31 mouse cellular contexts compared by ENCODE assay signal in genomic region chr19:40607676-40608075, GRCm38 (mm10).
"Had no signal": no experiment of that assay in that cellular context is flagged by ENCODE, and none has a peak within 500 bp of the region (broad histone marks: within the 10 kb centered on the region; RNA-seq: fewer than 3 reads in every experiment).

No protein-coding gene starts in this region.

- H3K4me2 ChIP-seq: limb, embryonic 12.5 days; limb, embryonic 13.5 days; limb, embryonic 15.5 days; liver, embryonic 11.5 days; liver, embryonic 12.5 days; liver, embryonic 13.5 days; liver, embryonic 15.5 days; lung, embryonic 14.5 days; lung, embryonic 15.5 days; midbrain, embryonic 11.5 days; midbrain, embryonic 12.5 days; midbrain, embryonic 13.5 days; midbrain, embryonic 15.5 days had no signal

- H3K27ac ChIP-seq: limb, embryonic 10.5 days; limb, embryonic 12.5 days; limb, embryonic 13.5 days; limb, embryonic 15.5 days; liver, embryonic 12.5 days; liver, embryonic 13.5 days; liver, embryonic 14.5 days; liver, embryonic 15.5 days; lung, embryonic 15.5 days; macrophage; midbrain, embryonic 10.5 days; midbrain, embryonic 12.5 days; midbrain, embryonic 13.5 days; midbrain, embryonic 15.5 days had no signal

- ATAC-seq: liver, embryonic 12.5 days; liver, postnatal 0 days; lung, postnatal 0 days; midbrain, embryonic 13.5 days; midbrain, embryonic 15.5 days; midbrain, embryonic 16.5 days had no signal

- H3K9ac ChIP-seq: limb, embryonic 12.5 days; limb, embryonic 13.5 days; limb, embryonic 15.5 days; liver, embryonic 12.5 days; liver, embryonic 13.5 days; liver, embryonic 14.5 days; liver, embryonic 15.5 days; liver, postnatal 0 days; lung, embryonic 14.5 days; lung, embryonic 15.5 days; midbrain, embryonic 12.5 days; midbrain, embryonic 13.5 days; midbrain, embryonic 15.5 days had no signal

- H3K27me3 ChIP-seq: limb, embryonic 12.5 days; limb, embryonic 13.5 days; limb, embryonic 15.5 days; liver, embryonic 12.5 days; liver, embryonic 13.5 days; liver, embryonic 15.5 days; lung, embryonic 15.5 days; megakaryocyte, embryonic 14.5 days; midbrain, embryonic 12.5 days; midbrain, embryonic 13.5 days; midbrain, embryonic 15.5 days had no signal

- H3K9me3 ChIP-seq: limb, embryonic 10.5 days; limb, embryonic 12.5 days; limb, embryonic 13.5 days; limb, embryonic 15.5 days; liver, embryonic 12.5 days; liver, embryonic 13.5 days; liver, embryonic 15.5 days; lung, embryonic 15.5 days; megakaryocyte, embryonic 14.5 days; midbrain, embryonic 10.5 days; midbrain, embryonic 12.5 days; midbrain, embryonic 13.5 days; midbrain, embryonic 15.5 days had no signal

- DNase-seq: left cerebral cortex, postnatal 4 days; liver; liver, embryonic 13.5 days; liver, postnatal 0 days; lung, adult 18-20 months; lung, adult 2 months; lung, embryonic 14.5 days; lung, postnatal 10 days; lung, postnatal 14 days; lung, postnatal 36 days; lung, postnatal 4 days; midbrain, embryonic 14.5 days had no signal

- H3K4me3 ChIP-seq: limb, embryonic 10.5 days; limb, embryonic 12.5 days; limb, embryonic 13.5 days; limb, embryonic 15.5 days; liver, embryonic 12.5 days; liver, embryonic 13.5 days; liver, embryonic 15.5 days; lung, embryonic 15.5 days; megakaryocyte, embryonic 14.5 days; midbrain, embryonic 10.5 days; midbrain, embryonic 12.5 days; midbrain, embryonic 13.5 days; midbrain, embryonic 15.5 days; myocyte had no signal
